Mouse (Mus musculus) embryonic stem cell, embryonic (primary cell): ENCODE measurements around the gene Rab5c.

ENCODE experiments used
- CTCF ChIA-PET, 4 experiments: fragments of 300-600 bp in 2 of 4; fragments of 350-600 bp in 2 of 4; sonication (Branson Sonifier 250); formaldehyde crosslinking; loops; one replicate each; lab custom pipeline; 2022; ENCODE audit warnings: inconsistent platforms in 2 of 4; lab: Charles Lee
- POLR2A ChIA-PET, 4 experiments: fragments of 300-600 bp in 2 of 4; fragments of 350-600 bp in 2 of 4; sonication (Branson Sonifier 250); formaldehyde crosslinking; loops; one replicate each; lab custom pipeline; 2022; ENCODE audit warnings: antibody characterized with exemption in 4 of 4, inconsistent platforms in 1 of 4; lab: Charles Lee

The Rab5c gene

GRCm38 (mm10) chr11:100759611-100760233 is 21.7 kb upstream of the Rab5c start, which contains the start of gene Kcnh4:
Kcnh4 (minus strand) TSS chr11:100759942.
- ChIA-PET CTCF (interaction anchor here (0.5 to 6.8 kb wide), 30 partner anchors 9 to 1724 kb away, joined by 3 to 56 read pairs (median 3); partner anchors contain the start of genes Hspb9 (in 2 of the 4), Ghdc (in 1 of the 4) and Jup (in 1 of the 4)), POLR2A (interaction anchor here (0.6 to 3.1 kb wide), 24 partner anchors 8 to 1460 kb away, joined by 3 to 19 read pairs (median 4); partner anchors contain the start of genes Rab5c (in 3 of the 4), Acly (in 2 of the 4), Ghdc (in 2 of the 4) and Eif1 (in 1 of the 4))

- ChIA-PET POLR2A (interaction anchor here (0.6 to 3.1 kb wide), 41 partner anchors 7 to 616 kb away, joined by 3 to 19 read pairs (median 3); partner anchors contain the start of genes Rab5c (in 3 of the 4), Acly (in 2 of the 4), Eif1 (in 2 of the 4) and Ghdc (in 2 of the 4)), CTCF (interaction anchor here (0.6 to 6.8 kb wide), 31 partner anchors 9 to 361 kb away, joined by 3 to 56 read pairs (median 3); partner anchors contain the start of genes Hspb9 (in 2 of the 4), Ghdc (in 1 of the 4), Jup (in 1 of the 4) and Rab5c (in 1 of the 4))
These were observed 20.9 kb upstream of the Rab5c start for GRCm38 (mm10) chr11:100758707-100759610.

DNA sequence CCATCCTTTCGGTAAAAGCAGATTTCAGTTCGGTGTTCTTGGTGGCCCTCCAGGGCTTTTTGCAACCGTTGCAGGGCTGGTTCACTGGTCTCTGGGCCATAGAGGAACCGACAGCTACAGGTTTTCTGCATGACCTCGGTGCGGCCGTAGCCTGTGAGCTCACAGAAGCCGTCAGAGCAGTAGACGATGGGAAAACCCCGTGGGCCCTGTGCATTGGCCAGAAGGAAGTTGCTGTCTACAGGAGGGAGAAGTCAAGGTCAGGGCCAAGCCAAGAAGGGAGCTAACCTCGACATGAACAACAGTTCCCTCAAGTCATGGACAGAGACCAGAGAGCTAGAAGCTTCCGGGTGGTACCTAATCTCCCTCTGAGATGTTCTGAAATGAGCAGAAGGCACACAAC is 19.6 kb upstream of the Rab5c start:
- POLR2A ChIA-PET: interaction anchor here in 2 of 4 experiments (0.5 to 3.1 kb wide), 5 partner anchors 12 to 382 kb away, joined by 3 to 19 read pairs (median 3); partner anchors contain the start of gene Rab5c (in 1 of the 2)
- CTCF ChIA-PET: interaction anchor here in 2 of 4 experiments (0.7 to 6.8 kb wide), 3 partner anchors 14 to 201 kb away, joined by 4 to 56 read pairs (median 4); partner anchors contain the start of gene Hspb9 (in 1 of the 2)

- CTCF ChIA-PET: no interaction called here
These were observed 18.5 kb upstream of the Rab5c start for GRCm38 (mm10) chr11:100756476-100756875.

DNA sequence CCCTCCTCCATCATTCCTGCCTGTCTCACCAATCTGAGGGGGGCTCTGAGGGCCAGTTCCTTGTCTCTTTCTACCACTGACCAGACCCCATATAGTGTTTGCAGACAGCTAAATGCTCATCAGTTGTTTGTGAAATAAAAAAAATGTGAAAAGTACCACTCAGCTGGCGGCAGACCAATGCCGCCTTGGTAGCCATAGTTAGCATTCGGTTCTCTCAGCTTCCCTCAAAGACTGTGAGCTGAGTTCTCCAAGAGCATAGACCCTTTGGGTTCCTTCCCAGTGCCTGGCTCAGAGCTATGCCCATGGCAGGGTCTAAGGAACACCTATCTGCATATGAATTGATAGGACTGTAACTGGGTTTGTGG is 16.7 kb upstream of the Rab5c start:
- CTCF ChIA-PET: no interaction called here
- POLR2A ChIA-PET: no interaction called here

More at GRCm38 (mm10) chr11:100756476-100756875, 18.5 kb upstream of the Rab5c start:
- POLR2A ChIA-PET: no interaction called here

DNA sequence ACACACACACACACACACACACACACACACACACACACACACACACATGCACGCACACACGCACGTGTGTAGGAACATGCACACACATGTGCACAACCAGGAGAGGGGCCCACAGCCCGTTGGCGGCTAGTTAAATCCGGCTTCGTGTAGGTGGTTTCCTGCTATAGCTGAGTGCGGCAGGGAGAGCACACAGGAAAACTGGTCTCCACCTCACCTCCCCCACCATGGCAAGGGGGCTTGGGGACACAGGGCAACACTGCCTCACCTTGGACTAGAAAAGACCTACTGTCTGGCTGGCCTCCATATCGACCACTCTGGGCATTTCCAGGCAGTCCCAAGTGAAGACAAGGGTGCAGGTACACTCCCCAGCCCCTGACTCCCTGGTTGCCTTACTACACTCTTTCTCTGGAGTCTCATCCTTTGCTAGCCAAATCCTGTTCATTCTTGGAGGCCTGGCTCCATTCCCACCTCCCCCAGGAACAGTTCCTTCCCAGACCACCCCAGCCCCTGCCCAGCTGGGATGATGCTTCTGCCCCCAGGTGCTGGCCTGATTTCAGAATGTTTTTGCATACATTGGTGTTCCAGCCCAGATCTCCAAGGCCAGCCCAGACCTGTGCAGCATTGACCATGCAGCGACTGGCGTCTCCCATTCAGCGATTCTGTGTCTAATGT is 16.1 kb upstream of the Rab5c start:
- POLR2A ChIA-PET: interaction anchor here in 1 of 4 experiments (1.3 kb wide), 1 partner anchor 16 kb away, joined by 5 read pairs; the partner anchor contains the start of gene Rab5c
- CTCF ChIA-PET: interaction anchor here in 1 of 4 experiments (0.6 kb wide), 1 partner anchor 79 kb away, joined by 4 read pairs; no protein-coding TSS in a partner anchor

- ChIA-PET POLR2A (interaction anchor here in 3 of 4 experiments (0.9 to 1.5 kb wide), 4 partner anchors 8 to 15 kb away, joined by 3 to 7 read pairs (median 3); partner anchors contain the start of genes Rab5c (in 3 of the 3) and Kcnh4 (in 1 of the 3)), CTCF (interaction anchor here in 2 of 4 experiments (1.3 to 1.8 kb wide), 2 partner anchors 9 to 10 kb away, joined by 4 to 5 read pairs; no protein-coding TSS in a partner anchor)
These were observed 14.3 kb upstream of the Rab5c start for GRCm38 (mm10) chr11:100752294-100752693.

DNA sequence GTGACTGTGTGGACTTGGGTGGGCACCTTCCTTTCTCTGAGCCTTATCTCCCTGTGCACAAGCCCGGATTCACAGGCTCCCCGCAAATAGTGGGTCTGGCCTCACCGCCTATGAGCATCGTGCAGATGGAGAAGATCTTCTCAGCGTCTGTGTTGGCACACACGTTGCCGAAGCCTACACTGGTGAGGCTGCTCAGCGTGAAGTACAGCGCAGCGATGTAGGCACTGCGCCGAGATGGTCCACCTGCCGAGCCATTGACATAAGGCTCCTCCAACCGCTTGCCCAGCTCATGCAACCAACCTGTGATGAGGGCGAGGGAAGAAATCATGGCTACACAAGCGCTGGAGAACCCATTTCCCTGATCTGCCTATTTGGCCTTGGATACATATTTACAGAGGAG is 12.1 kb upstream of the Rab5c start:
- CTCF ChIA-PET: interaction anchor here in 2 of 4 experiments (0.5 to 0.9 kb wide), 3 partner anchors 11 to 208 kb away, joined by 3 to 8 read pairs (median 3); no protein-coding TSS in a partner anchor
- POLR2A ChIA-PET: interaction anchor here in 3 of 4 experiments (0.7 to 2.9 kb wide), 4 partner anchors 9 to 353 kb away, joined by 3 to 10 read pairs (median 3); partner anchors contain the start of genes Jup (in 1 of the 3) and Rab5c (in 1 of the 3)

DNA sequence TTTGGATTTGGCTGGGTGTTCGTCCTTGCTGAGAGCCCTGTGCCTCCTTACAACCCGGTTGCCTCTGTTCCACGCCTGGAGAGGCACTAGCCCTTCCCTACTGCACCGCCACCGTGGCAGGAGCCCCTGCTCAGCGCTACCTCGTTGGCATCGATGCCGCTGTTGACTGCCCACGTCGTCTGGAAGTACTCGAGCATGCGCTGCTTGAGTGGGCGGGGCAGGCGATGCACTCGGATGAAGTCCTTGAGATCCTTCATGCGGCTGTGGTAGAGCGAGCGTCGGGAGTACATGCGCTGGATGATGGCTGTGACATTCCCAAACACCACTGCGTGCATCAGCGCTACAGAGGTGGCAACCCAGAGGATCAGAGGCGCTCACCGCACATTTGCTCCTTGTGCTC is 11.5 kb upstream of the Rab5c start:
- CTCF ChIA-PET: interaction anchor here in 2 of 4 experiments (0.9 to 1.3 kb wide), 2 partner anchors 12 kb away, joined by 3 read pairs; no protein-coding TSS in a partner anchor
- POLR2A ChIA-PET: interaction anchor here in 1 of 4 experiments (2.9 kb wide), 1 partner anchor 11 kb away, joined by 10 read pairs; the partner anchor contains the start of gene Rab5c

DNA sequence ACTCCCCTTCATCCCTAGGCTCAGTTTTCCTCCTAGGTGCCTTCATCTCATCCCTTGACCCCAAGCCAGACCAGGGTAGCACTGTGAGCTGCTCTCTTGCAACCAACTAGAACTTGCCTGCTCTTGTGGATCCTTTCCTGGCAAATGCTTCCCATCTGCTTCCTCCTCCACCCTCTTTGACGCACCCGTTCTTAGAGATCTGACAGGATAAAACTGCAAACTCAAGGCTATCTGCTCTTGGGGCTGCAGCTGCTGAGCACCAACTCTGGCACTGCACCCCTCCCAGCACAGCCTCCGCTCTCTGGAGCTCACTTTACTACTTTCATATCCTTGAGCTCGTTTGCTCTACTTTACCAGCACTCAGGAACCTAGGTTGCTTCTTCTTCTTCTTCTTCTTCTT is 10.6 kb upstream of the Rab5c start:
- ChIA-PET POLR2A (interaction anchor here in 2 of 4 experiments (0.7 to 2.9 kb wide), 4 partner anchors 10 to 222 kb away, joined by 3 to 10 read pairs (median 6); partner anchors contain the start of gene Rab5c (in 2 of the 2)), CTCF (interaction anchor here (0.5 to 1.3 kb wide), 5 partner anchors 10 to 84 kb away, joined by 3 to 6 read pairs (median 4); no protein-coding TSS in a partner anchor)

DNA sequence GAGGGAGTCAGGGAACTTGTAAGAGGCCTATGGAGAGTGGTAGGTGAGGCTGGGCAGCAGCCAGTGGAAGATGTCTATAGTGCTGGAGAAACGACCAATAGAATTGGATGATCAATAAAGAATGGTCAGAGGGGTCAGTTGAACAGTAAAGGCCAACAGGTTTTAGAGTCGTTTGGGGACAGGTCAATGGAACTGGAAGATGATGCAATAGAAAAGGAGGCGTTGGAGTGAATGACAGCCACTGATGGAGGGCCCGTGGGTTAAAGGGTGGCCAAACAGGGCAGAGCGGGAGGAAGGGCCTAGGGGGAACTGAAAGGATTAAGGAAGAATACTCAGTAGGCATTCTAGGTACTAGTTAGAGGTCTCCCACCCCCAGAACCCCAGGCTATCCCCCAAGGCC is 9.1 kb upstream of the Rab5c start:
- ChIA-PET CTCF (interaction anchor here in 3 of 4 experiments (0.6 to 2.4 kb wide), 4 partner anchors 9 to 1578 kb away, joined by 3 to 17 read pairs (median 4); partner anchors contain the start of gene Rab5c (in 1 of the 3)), POLR2A (interaction anchor here in 3 of 4 experiments (0.6 to 1.3 kb wide), 7 partner anchors 9 to 1037 kb away, joined by 3 to 10 read pairs (median 4); partner anchors contain the start of gene Rab5c (in 2 of the 3))

GRCm38 (mm10) chr11:100746546-100746945 is 8.5 kb upstream of the Rab5c start:
- ChIA-PET CTCF (interaction anchor here (0.8 to 2.4 kb wide), 4 partner anchors 9 to 15 kb away, joined by 3 to 17 read pairs (median 4); partner anchors contain the start of gene Rab5c (in 1 of the 4)), POLR2A (interaction anchor here (0.6 to 1.3 kb wide), 8 partner anchors 8 to 1037 kb away, joined by 3 to 10 read pairs (median 4); partner anchors contain the start of gene Rab5c (in 2 of the 4))

GRCm38 (mm10) chr11:100745085-100745484 is 7.1 kb upstream of the Rab5c start:
- POLR2A ChIA-PET: interaction anchor here in 3 of 4 experiments (0.6 to 1.2 kb wide), 12 partner anchors 9 to 425 kb away, joined by 3 to 6 read pairs (median 3); partner anchors contain the start of genes Dhx58 (in 1 of the 3), Eif1 (in 1 of the 3), Kat2a (in 1 of the 3) and Stat3 (in 1 of the 3)
- CTCF ChIA-PET: interaction anchor here (0.5 to 5.6 kb wide), 23 partner anchors 14 to 313 kb away, joined by 3 to 56 read pairs (median 3); partner anchors contain the start of genes Kcnh4 (in 2 of the 4), Ghdc (in 1 of the 4), Hcrt (in 1 of the 4) and Hspb9 (in 1 of the 4)

DNA sequence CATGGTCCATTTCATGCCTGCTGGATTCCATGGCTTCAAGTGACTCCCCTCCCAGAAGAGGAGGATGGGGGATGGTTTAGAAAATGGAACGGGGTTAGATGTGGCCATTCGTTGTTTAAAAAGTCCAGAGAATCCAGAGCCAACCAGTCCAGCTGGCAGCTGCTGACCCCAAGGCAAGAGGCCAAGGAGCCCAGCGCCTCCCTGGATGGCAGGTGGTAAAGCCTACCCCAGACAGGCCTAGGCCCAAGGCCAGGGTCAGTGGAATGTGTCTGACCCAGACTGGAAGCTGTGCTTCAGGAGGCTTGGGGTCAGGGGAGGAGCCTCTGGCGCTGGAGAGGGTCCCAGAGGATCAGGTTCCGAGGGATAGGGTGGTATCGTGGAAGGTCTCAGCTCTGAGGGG is 3.3 kb upstream of the Rab5c start:
- CTCF ChIA-PET: interaction anchor here in 3 of 4 experiments (0.7 to 5.6 kb wide), 5 partner anchors 19 to 130 kb away, joined by 3 to 56 read pairs (median 5); partner anchors contain the start of genes Hcrt (in 1 of the 3) and Kcnh4 (in 1 of the 3)

GRCm38 (mm10) chr11:100738749-100739148 is 734 bp upstream of the Rab5c start:
- POLR2A ChIA-PET: interaction anchor here (0.6 to 4.0 kb wide), 61 partner anchors 8 to 681 kb away, joined by 3 to 33 read pairs (median 5); partner anchors contain the start of genes Kcnh4 (in 4 of the 4), Acly (in 2 of the 4), Ghdc (in 2 of the 4) and Jup (in 2 of the 4)
- CTCF ChIA-PET: interaction anchor here (0.6 to 3.0 kb wide), 10 partner anchors 12 to 493 kb away, joined by 3 to 15 read pairs (median 6); partner anchors contain the start of gene Hspb9 (in 1 of the 4)

More for the DNA sequence above, 3.3 kb upstream of the Rab5c start:
- POLR2A ChIA-PET: interaction anchor here in 3 of 4 experiments (0.6 to 1.4 kb wide), 6 partner anchors 17 to 330 kb away, joined by 3 to 4 read pairs (median 3); partner anchors contain the start of gene Stat3 (in 1 of the 3)
